Mouse (Mus musculus) forelimb bud, embryonic 11.5 days (tissue): ENCODE measurements around the gene Tradd.

Experiments used
- DNase-seq: peaks from one replicate; pipeline ENCODE4 v3.0.0-alpha.2; 2012; ENCODE audit warnings: low read depth, low spot score

The Tradd gene

GRCm38 (mm10) chr8:105270916-105271186 is 6.4 kb upstream of the Tradd start:
- no peak for DNase-seq

- no peak for DNase-seq
These were observed 5.9 kb upstream of the Tradd start for GRCm38 (mm10) chr8:105270101-105270915.

DNA sequence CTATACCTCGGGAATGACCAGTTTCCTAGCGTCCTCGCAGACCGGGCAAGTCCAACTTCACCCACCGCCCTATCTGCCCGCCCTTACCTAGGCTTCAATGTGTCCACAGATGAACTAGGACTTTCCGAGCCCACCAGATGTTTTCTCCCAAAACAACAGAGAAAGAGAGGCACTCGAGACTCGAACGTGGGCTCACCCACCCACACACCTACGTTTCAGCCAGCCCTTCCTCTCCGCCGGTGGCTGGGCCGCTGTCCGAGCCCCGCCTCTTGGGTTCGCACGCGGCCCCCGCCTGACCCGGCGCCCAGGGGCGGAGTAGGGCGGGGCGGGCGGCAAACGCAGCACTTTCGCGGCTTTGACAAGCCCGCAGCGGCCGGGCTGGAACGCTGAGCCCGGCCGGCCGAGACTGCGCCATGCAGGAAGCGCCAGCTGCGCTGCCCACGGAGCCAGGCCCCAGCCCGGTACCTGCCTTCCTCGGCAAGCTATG is 5.1 kb upstream of the Tradd start, which contains the start of gene Hsf4:
Hsf4 (plus strand) TSS at position 341 of the 487 bp plus-strand sequence.
- no peak for DNase-seq

DNA sequence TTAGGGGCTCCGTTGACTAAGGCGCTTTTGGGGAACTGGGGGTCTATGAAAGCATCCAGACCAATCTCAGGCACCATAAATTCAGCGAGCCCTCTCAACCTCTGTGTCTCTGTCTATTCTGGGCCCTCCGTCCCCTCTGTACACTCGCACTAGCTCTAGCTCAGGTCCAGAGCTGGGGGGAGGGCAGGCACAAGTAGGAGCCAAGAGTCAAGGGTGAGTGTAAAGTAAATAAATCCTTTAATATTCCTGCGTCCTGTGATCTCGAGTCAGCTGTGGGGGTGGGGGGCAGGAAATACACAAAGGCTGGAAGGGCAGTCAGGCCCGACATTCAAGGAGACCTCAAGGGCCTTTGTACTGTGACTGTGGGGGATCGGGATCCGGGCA is 4.7 kb upstream of the Tradd start:
- DNase-seq: no peak

DNA sequence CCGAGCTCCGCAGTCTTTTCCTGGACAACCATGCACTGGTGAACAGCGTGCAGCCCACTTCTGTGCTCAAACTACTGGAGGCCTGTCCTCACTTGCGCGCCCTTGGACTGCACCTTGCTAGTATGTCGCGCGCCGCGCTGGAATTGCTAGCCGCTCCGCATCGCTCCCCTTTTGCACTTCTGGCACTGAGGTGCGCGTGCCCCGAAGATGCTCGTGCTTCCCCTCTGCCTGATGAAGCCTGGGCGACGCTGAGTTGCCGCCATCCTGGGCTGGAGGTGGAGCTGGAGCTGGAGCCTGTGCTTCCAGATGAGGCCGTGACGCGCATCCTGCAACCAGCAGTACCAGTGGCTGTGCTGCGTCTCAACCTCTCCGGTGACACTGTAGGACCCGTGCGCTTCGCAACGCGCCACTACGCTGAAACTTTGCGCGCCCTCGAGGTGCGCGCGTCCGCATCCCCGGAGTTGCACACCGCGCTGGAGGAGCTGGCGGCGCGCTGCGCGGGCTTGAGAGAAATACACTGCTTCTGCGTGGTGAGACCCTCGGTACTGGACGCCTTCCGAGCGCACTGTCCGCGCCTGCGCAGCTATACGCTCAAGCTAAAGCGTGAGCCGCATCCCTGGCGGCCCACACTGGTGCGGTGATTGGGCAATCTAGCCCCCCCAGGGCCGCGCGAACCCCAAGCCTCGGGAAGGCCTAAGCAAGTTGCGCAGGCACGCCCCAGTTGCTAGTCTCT is 4.1 kb upstream of the Tradd start:
- peak; percentile 76 for DNase-seq

- no peak for DNase-seq
These were observed 2.4 kb upstream of the Tradd start for GRCm38 (mm10) chr8:105266775-105267174.

DNA sequence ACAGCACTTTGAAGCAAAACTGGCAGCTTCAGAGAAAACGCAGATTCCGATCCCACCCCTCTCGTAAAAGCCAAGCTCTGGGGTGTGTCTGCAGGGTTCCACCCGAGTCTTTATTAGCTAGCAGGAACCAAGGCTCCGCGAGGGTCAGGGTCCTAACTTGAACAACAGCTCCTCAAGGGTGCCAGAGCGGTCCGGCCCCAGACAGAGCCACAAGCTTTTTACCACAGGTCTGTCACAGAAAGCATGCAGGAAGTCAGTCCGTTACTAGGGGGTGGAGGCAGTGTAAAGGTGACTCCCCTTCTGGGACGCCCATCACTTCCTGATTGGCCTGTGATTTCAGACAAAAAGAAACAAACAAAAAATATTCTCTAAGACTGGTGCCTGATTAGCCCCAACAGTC is 719 bp upstream of the Tradd start:
- DNase-seq: no peak

- DNase-seq: no peak
These were observed 1.0 kb downstream of the Tradd start for GRCm38 (mm10) chr8:105263244-105263912.

- DNase-seq: no peak
These were observed 3.0 kb downstream of the Tradd start for GRCm38 (mm10) chr8:105261326-105261980.

GRCm38 (mm10) chr8:105260371-105261099 is 3.9 kb downstream of the Tradd start:
- DNase-seq: no peak

DNA sequence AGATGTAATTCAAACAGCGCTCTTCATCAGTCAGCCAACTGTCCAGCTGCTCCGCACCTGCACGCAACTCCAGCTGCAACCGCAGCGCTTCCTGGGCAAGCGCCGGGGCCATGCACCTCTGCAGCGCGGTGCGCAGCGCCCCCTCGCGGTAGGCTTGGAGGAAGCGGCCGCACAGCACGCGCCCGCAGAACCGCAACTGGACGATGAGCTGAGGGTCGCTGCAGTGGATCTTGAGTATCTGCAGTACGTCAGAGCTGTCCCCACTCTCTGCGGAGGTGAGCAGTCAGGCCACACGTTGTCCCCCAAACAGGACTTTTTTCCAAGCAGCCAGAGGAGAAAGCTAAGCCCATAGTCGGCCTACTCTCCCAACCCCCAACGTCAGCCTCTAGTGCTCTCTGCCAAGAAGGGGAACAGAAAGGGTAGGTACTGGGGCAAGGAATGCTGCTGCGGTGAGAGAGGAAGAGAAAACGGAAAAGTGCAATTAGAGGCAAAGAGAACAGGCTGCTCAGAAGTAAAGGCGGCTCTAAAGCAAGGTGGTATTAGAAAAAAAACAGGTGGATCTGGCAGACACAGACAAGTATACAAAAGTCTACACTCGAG is 4.6 kb downstream of the Tradd start:
- DNase-seq: peak; percentile 78

DNA sequence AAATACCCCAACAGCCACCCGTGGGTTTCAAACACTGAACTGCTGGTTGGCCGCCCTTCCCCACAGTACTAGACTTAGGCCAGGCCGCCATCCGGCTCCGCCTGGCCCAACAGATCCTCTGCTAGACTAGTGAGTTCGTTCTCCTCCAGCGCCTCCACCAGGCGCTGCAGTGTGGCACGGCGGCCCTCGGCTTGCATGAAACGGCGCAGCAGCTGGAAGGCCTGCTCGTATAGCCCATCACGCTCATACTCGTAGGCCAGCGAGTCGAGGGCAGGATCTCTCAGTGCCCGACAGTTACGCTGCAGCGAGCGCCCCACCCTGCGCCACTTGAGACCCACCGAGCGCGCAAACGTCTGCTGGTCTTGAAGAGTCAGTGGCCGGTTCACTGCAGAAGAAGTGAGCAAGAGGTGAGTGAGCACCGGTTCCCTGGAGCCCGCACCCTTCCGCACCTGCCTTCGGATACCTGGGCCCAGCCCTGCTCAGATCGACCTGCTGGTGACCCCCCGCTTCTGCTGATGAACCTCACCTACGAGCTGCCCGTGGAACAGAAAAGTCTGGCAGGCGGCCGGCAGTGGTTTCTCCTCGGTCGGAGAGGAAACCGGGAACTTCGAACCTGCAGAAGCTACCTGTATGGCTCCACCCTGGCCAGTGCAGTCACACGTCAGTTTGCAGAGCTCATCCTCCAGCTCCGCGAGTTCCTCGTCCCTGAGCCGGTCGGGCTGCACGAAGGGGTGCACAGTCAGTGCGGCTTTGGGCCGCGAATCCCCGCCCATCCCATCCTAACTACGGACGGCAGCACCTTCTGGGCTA is 5.3 kb downstream of the Tradd start:
- DNase-seq: no peak

- no peak for DNase-seq
These were observed 6.9 kb downstream of the Tradd start for GRCm38 (mm10) chr8:105257318-105258114.

- no peak for DNase-seq
These were observed 9.5 kb downstream of the Tradd start, which contains the start of gene B3gnt9 for GRCm38 (mm10) chr8:105254966-105255350. Gene B3gnt9, minus strand, starts transcription at chr8:105255153.

DNA sequence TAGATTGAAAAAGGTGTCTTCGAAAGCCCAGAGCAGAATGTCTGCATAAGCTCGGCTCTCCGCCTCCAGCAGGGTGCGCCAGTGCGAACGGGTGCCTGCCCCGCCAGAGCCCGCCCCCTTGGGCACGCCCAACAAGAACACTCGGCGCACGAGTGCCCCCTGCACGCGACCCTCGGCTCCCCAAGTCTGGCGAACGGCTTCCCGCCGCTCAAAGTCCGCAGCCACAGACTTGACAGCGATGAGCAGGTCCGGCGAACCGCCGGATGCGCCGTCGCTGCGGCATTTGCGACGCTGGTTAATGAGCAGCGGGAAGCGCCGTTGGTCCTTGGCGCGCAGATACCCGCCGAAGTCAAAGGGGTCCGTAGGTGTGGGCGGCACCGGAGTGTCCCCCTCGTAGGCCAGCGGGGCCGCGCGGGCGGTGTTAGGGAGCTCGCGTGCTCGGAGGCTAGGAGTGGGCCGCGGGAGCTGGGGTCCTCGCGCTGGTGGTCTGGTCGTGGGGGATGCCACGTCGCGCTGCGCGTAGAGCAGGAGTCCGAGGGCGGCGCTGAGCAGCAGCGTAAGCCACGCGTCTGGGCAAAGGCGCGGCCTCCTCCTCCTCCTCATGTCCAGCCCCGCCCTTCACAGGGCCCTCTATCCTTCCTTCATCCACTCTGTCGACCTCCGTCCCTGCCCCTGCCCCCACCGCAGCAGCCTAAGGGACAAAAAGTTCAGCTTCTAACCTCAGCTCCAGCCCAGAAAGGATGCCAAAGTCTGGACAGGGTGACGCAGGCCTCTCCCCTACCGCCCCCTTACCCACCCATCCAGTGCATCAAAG is 10.1 kb downstream of the Tradd start:
- DNase-seq: peak; percentile 86

DNA sequence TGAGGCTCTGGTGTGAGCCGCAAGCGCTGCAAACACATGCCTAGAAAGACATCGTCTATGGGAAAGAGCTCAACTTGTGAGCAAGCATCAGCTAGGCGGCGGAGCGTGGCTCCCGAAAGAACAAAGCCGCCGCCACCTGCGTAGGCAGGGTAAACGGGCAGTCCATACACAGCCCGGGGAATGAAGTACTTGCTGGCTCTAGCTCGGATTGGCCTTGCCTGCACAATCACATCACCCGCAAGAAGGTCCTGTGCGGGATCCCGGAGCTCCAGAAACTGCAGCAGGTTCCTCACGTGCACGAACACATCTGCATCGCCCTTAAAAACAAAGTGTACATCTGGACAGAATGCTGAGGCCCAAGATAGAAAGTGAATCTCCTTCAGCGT is 10.7 kb downstream of the Tradd start:
- DNase-seq: no peak

DNA sequence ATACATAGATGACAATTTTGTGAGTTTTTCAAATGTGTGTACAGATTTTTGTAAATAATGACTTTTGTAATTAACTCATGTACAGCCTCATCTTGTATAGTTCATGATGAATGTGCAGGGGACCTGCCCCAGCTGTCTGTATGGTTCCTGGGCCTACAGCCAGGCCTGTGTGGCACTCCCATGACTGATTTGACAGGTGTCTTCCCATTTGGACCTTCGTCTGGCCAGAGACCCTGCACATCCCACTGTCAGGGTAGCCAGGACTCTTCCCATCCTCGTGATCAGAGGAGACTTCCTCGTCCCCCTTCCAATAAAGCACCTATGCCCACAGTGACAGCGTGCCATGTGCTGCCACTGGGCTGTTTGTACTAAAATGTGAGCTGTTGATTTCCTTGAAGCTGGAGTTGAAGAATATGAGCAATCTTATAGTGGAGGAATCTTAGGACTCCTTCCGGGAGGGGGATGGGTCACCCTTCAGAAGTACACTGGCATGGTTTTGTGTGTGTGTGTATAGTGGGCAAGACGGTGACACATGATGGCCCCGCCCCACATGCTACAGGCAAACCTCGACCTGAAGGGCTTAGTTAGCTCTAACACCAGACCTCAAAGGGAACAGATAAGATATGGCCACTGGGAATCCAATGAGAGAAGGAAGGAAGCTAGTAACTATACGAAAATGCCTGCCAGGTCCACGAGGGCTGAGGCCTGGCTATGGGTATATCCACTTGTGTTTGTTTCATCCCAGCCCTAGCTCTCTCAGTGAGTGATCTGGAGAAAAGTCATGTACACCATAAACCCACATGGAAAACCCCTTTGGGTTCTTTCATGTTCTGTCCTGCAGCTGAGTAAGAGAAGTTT is 11.5 kb downstream of the Tradd start:
- DNase-seq: no peak
